Mouse (Mus musculus) hindbrain, embryonic 11.5 days (tissue): ENCODE measurements around the gene E130114P18Rik. TPM values are rescaled to one million over a fixed set of nuclear protein-coding genes. Genes with fewer than 3 reads are reported as not detected.

ENCODE experiments used
- ATAC-seq: fragments of 200-750 bp; cut with Nextera tagmentation; 2 replicates; pipeline ENCODE4 v1.8.0; 2017; ENCODE audit warnings: mild to moderate bottlenecking, moderate TSS enrichment, moderate library complexity; ENCODE audit not compliant: low FRiP score
- DNase-seq: peaks from one replicate; pipeline ENCODE4 v3.0.0-alpha.2; 2015; ENCODE audit warnings: low spot score
- H3K27ac ChIP-seq: fragments of 300-500 bp; sonication (generic); 2 replicates; pipeline ENCODE4 v1.5.1; 2014; ENCODE audit warnings: mild to moderate bottlenecking, low read depth, low read length
- H3K27me3 ChIP-seq: fragments of 300-500 bp; sonication (generic); 2 replicates; pipeline ENCODE4 v1.6.1; 2014; ENCODE audit warnings: mild to moderate bottlenecking, low read length, moderate library complexity, mixed read lengths; ENCODE audit not compliant: control insufficient read depth, insufficient read depth
- H3K36me3 ChIP-seq: fragments of 300-500 bp; sonication (generic); 2 replicates; pipeline ENCODE4 v1.6.1; 2014; ENCODE audit warnings: mild to moderate bottlenecking, low read length, moderate library complexity, mixed read lengths; ENCODE audit not compliant: control insufficient read depth, insufficient read depth
- H3K4me1 ChIP-seq: fragments of 300-500 bp; sonication (generic); replicated peaks from 2 replicates; pipeline ENCODE4 v1.6.1; 2014; ENCODE audit warnings: low read length, mixed read lengths; ENCODE audit not compliant: control insufficient read depth, insufficient read depth
- H3K4me2 ChIP-seq: fragments of 300-500 bp; sonication (generic); replicated peaks from 2 replicates; pipeline ENCODE4 v1.6.1; 2014; ENCODE audit warnings: mild to moderate bottlenecking, low read depth, low read length
- H3K4me3 ChIP-seq: fragments of 300-500 bp; sonication (generic); 2 replicates; pipeline ENCODE4 v1.5.1; 2014; ENCODE audit warnings: low read depth, low read length
- H3K9ac ChIP-seq: fragments of 300-500 bp; sonication (generic); 2 replicates; pipeline ENCODE4 v1.6.1; 2014; ENCODE audit warnings: low read depth, low read length
- H3K9me3 ChIP-seq: fragments of 300-500 bp; sonication (generic); 2 replicates; pipeline ENCODE4 v1.6.1; 2016; ENCODE audit warnings: low read length; ENCODE audit not compliant: control insufficient read depth
- WGBS: fragments of 180-500 bp; shearing (Covaris S2); extraction: QIAGEN DNeasy Blood & Tissue Kit; methylation state at CpG from one replicate; pipeline ENCODE4 v1.1.7; 2014; 5-methylcytosine and 5-hydroxymethylcytosine counted together
- polyA plus RNA-seq: library from polyadenylated mRNA; unstranded; fragments of >200 nt; fragmentation: Nextera tagmentation; extraction: Ambion mirVana; gene quantifications from 2 replicates; pipeline ENCODE4 v1.2.1, GENCODE M21; 2014

Gene E130114P18Rik
- polyA plus RNA-seq, 1 experiment from 2014 or later: 28.5 TPM

DNA sequence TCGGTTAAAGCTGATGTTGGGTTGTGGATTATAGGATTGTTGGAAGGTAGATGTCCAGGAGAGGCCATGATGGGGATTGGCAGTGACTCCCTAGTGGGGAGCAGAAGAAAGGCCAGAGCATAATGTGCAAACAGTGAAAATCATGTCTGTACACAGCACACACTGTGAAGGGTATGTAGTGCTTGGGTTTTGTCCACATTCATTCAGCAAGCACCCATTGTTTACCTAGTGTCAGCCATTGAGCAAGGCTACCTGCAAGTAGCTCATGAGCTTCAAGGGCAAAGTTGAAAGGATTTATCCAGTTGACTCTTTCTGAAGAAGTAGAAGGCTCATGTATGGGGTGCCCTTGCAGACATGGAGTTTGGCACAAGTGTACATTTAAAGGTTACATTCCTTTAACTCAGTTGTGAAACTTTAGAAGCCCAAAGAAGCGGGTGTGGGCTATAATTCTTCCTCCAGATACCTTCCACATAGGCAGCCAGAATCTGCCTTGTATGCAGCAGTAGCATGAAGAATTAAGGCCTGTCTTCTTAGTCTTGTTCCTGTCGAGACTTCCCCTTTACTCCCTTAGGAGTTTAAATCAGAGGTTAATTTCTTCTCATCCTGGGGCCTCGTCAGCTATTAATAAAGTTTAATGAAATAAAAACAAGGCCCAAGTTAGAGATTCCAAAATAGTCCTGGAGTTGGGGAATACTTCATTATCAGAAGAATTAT lies 31.9 kb upstream of the E130114P18Rik start:
- Histone ChIP-seq H3K27me3 (no peaks in the 10 kb centered on the region), H3K36me3 (no peaks in the 10 kb centered on the region), H3K4me2 (no peak overlapping the region), H3K9me3 (no peaks in the 10 kb centered on the region), H3K27ac (no peak overlapping the region), H3K4me3 (no peak overlapping the region), H3K4me1 (0 out of 2 replicates have a peak, but pooled peaks cover 3% of the 10 kb centered on the region), H3K9ac (no peak overlapping the region)
- WGBS: 83% methylated on average over 4 of the region's 4 CpGs
- ATAC-seq: no peak
- no peak for DNase-seq

- DNase-seq: no peak
- Histone ChIP-seq H3K9ac (no peak overlapping the region), H3K9me3 (no peaks in the 10 kb centered on the region), H3K27ac (no peak overlapping the region), H3K4me1 (0 out of 2 replicates have a peak, but pooled peaks cover 3% of the 10 kb centered on the region), H3K27me3 (no peaks in the 10 kb centered on the region), H3K36me3 (no peaks in the 10 kb centered on the region), H3K4me3 (no peak overlapping the region), H3K4me2 (no peak overlapping the region)
- WGBS: 93% methylated on average over 3 of the region's 3 CpGs
- ATAC-seq: no peak
Observed at GRCm38 (mm10) chr4:97808885-97809284, 31.0 kb upstream of the E130114P18Rik start.

DNA sequence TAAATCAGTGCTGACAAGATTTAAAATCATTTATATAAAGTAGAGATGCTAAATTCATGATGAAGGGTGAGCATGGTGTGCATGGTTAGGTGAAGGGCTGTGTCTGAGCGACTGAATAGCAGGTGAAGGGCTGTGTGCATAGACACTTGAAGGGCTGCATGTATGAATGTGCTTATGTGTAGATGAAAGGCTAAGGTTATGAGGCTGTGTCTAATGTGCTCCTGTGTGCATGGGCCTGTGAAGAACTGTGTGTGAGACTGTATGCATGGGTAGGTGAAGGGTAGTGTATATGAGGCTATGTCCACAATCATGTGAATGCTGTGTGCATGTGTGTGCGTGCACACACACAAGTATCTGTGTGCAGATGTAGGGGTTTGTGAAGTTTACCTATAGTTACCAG lies 29.0 kb upstream of the E130114P18Rik start:
- Histone ChIP-seq H3K27ac (no peak overlapping the region), H3K4me2 (no peak overlapping the region), H3K4me3 (no peak overlapping the region), H3K27me3 (no peaks in the 10 kb centered on the region), H3K9ac (no peak overlapping the region), H3K36me3 (no peaks in the 10 kb centered on the region), H3K4me1 (0 out of 2 replicates have a peak, but pooled peaks cover 3% of the 10 kb centered on the region), H3K9me3 (no peaks in the 10 kb centered on the region)
- DNase-seq (no peak), ATAC-seq (peak; percentile 34; the same call in 1 of the 2 replicates)
- WGBS: 80% methylated on average over 2 of the region's 2 CpGs

DNA sequence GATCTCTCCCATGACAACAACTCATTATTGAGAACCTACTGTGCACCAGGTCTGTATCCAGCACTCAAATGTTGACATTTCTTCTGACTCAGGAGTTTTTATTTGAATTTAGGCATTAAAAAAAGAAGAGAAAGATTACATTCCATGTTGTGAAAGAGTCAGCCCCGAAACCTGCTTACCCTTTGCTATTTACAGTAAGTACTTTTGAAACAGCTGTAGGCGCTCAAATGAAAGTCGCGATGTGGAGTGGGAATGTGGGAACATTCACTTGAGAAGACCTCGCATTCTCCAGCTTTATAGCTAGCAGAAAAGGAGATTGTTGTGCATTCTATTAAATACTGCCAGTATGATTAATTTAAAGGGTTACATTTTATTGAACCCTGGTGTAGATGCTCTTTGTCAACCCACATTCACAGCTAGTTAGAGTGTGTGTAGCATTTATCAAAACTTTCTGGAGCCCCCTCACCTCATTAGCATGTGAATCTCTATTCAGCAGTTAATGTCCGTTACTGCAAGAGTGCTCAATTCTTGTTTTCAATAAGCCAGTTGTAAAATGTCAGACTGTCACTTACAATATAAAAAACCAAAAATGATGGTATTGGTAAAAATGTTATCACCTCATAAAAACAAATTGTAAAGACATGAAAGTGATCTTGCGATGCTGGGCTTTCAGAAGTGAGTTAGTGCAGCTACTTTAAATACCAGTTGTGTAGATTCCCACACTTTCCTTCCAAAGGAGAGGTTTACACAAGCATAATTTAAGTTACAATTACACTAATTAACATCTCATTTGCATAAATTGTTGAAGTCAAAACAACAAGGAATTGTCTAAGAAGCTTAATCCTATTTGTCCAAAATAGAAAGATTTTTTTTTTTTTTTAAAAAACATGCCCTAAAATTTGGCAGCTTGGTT lies 28.3 kb upstream of the E130114P18Rik start:
- no peak overlapping the region for H3K9ac ChIP-seq
- DNase-seq (peak; percentile 22), ATAC-seq (peak; percentile 85)
- H3K4me1 ChIP-seq: 0 out of 2 replicates have a peak, but pooled peaks cover 3% of the 10 kb centered on the region
- H3K36me3 ChIP-seq: no peaks in the 10 kb centered on the region
- no peaks in the 10 kb centered on the region for H3K9me3 ChIP-seq
- H3K27ac ChIP-seq: no peak overlapping the region
- H3K4me2 ChIP-seq: no peak overlapping the region
- H3K4me3 ChIP-seq: no peak overlapping the region
- no peaks in the 10 kb centered on the region for H3K27me3 ChIP-seq
- 47% methylated on average over 7 of the region's 7 CpGs for WGBS

DNA sequence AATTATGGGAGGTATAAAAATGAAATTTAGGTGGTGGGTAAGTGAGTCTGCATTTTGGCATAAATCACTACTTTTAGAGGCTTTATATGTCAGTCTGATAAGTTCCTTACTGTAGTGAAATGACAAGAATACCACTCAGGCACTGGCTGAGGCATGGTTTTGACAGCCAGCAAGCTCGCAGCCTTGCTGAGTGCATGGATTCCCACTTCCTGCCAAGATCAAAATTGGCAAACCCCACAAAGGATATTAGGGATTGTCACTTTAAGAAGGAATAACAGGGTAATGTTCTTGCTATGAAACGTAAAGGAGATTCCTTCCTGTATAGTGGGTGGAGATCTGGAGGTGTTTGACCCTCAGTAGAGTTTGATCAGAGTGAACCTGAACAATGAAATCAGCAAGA lies 27.4 kb upstream of the E130114P18Rik start:
- Histone ChIP-seq H3K9me3 (no peaks in the 10 kb centered on the region), H3K9ac (no peak overlapping the region), H3K27me3 (no peaks in the 10 kb centered on the region), H3K27ac (no peak overlapping the region), H3K4me3 (no peak overlapping the region), H3K36me3 (no peaks in the 10 kb centered on the region), H3K4me2 (no peak overlapping the region), H3K4me1 (0 out of 2 replicates have a peak, but pooled peaks cover 3% of the 10 kb centered on the region)
- ATAC-seq (no peak), DNase-seq (no peak)
- 57% methylated on average over 2 of the region's 2 CpGs for WGBS

DNA sequence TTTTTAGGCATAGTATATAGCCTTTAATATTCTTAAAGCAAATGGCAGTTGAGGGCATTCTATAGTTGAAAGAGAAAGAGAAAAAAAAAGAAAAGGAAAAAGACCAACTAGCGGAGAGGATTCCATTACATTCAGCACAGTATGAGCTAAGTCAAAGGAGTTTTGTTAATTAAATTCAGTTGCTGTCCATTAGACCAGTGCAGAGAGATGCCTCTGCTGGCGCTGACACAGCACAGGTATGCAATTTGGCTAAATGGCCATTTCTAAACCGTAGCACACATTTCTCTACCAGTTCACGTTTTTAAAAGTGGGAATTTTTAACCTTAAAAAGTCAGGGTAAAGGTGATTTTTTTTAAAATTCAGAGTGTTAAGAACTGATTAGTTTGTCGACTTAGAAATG lies 26.8 kb upstream of the E130114P18Rik start:
- no peak for ATAC-seq
- no peaks in the 10 kb centered on the region for H3K9me3 ChIP-seq
- no peak overlapping the region for H3K4me3 ChIP-seq
- H3K27ac ChIP-seq: no peak overlapping the region
- H3K36me3 ChIP-seq: no peaks in the 10 kb centered on the region
- no peak for DNase-seq
- WGBS: 72% methylated on average over 5 of the region's 5 CpGs
- H3K27me3 ChIP-seq: no peaks in the 10 kb centered on the region
- H3K4me1 ChIP-seq: 0 out of 2 replicates have a peak, but pooled peaks cover 3% of the 10 kb centered on the region
- no peak overlapping the region for H3K4me2 ChIP-seq
- H3K9ac ChIP-seq: no peak overlapping the region

- 75% methylated on average over 3 of the region's 3 CpGs for WGBS
Observed at GRCm38 (mm10) chr4:97803791-97804190, 25.9 kb upstream of the E130114P18Rik start.

GRCm38 (mm10) chr4:97796505-97796904 lies 18.6 kb upstream of the E130114P18Rik start:
- WGBS: 90% methylated on average over 10 of the region's 10 CpGs
- DNase-seq (no peak), ATAC-seq (no peak)
- no peaks in the 10 kb centered on the region for H3K9me3 ChIP-seq
- H3K36me3 ChIP-seq: no peaks in the 10 kb centered on the region
- H3K27ac ChIP-seq: no peak overlapping the region
- H3K4me1 ChIP-seq: no peaks in the 10 kb centered on the region
- no peak overlapping the region for H3K4me2 ChIP-seq
- no peaks in the 10 kb centered on the region for H3K27me3 ChIP-seq
- H3K4me3 ChIP-seq: no peak overlapping the region
- H3K9ac ChIP-seq: no peak overlapping the region

More at GRCm38 (mm10) chr4:97803791-97804190, 25.9 kb upstream of the E130114P18Rik start:
- Histone ChIP-seq H3K27me3 (no peaks in the 10 kb centered on the region), H3K4me3 (no peak overlapping the region), H3K4me2 (no peak overlapping the region), H3K36me3 (no peaks in the 10 kb centered on the region), H3K27ac (no peak overlapping the region), H3K4me1 (0 out of 2 replicates have a peak, but pooled peaks cover 3% of the 10 kb centered on the region), H3K9ac (no peak overlapping the region), H3K9me3 (no peaks in the 10 kb centered on the region)
- ATAC-seq (no peak), DNase-seq (no peak)
